Mouse (Mus musculus) liver, adult 2 months (tissue): ENCODE measurements at regions not wholly inside any gene's neighbourhood (a gene's known extent, or its start where the extent isn't known, plus 50 kb on each side); places are given as distances from the start of the nearest gene placed in this dataset.

Experiments used
- DNase-seq: peaks from one replicate; pipeline ENCODE4 v3.0.0-alpha.2; 2011; ENCODE audit warnings: low read depth, low spot score; ENCODE audit errors: extremely low read depth
- H3K27ac ChIP-seq: fragments of 200-500 bp; replicated peaks from 2 replicates; pipeline ENCODE4 v1.5.1; 2012; ENCODE audit warnings: low read depth, mild to moderate bottlenecking, control low read depth, inconsistent platforms, low read length; ENCODE audit not compliant: insufficient read depth
- H3K27me3 ChIP-seq: fragments of 200-500 bp; 2 replicates; pipeline ENCODE4 v1.6.1; 2012; ENCODE audit warnings: mild to moderate bottlenecking, moderate library complexity, low read length, inconsistent platforms; ENCODE audit not compliant: control insufficient read depth, insufficient read depth
- H3K36me3 ChIP-seq: fragments of 200-500 bp; 2 replicates; pipeline ENCODE4 v1.6.1; 2012; ENCODE audit warnings: low read length, inconsistent platforms; ENCODE audit not compliant: control insufficient read depth, insufficient read depth
- H3K4me1 ChIP-seq: fragments of 200-500 bp; 2 replicates; pipeline ENCODE4 v1.6.1; 2011; ENCODE audit warnings: low read length; ENCODE audit not compliant: control insufficient read depth, insufficient read depth
- H3K4me3 ChIP-seq: fragments of 200-500 bp; 2 replicates; pipeline ENCODE4 v1.5.1; 2011; ENCODE audit warnings: low read depth, mild to moderate bottlenecking, control low read depth, low read length, moderate library complexity; ENCODE audit not compliant: insufficient read depth
- H3K79me2 ChIP-seq: fragments of 200-500 bp; 2 replicates; pipeline ENCODE4 v1.6.1; 2012; ENCODE audit warnings: inconsistent platforms, mild to moderate bottlenecking, low read length, moderate library complexity; ENCODE audit not compliant: control insufficient read depth, insufficient read depth
- H3K9ac ChIP-seq: fragments of 200-500 bp; 2 replicates; pipeline ENCODE4 v1.6.1; 2012; ENCODE audit warnings: low read depth, mild to moderate bottlenecking, control low read depth, inconsistent platforms, low read length
- CTCF ChIP-seq: fragments of 200-500 bp; IDR thresholded peaks from 2 replicates; pipeline ENCODE4 v1.5.1; 2011; ENCODE audit warnings: low read depth, low read length, control low read depth
- POLR2A ChIP-seq: fragments of 200-500 bp; IDR thresholded peaks from 2 replicates; pipeline ENCODE4 v1.6.1; 2011; ENCODE audit warnings: low read length, control low read depth; ENCODE audit not compliant: insufficient read depth; ENCODE audit errors: extremely low read depth
- WGBS: fragments of 180-500 bp; shearing (Covaris S2); methylation state at CpG from one replicate; pipeline ENCODE4 v1.1.7; 2018; 5-methylcytosine and 5-hydroxymethylcytosine counted together

DNA sequence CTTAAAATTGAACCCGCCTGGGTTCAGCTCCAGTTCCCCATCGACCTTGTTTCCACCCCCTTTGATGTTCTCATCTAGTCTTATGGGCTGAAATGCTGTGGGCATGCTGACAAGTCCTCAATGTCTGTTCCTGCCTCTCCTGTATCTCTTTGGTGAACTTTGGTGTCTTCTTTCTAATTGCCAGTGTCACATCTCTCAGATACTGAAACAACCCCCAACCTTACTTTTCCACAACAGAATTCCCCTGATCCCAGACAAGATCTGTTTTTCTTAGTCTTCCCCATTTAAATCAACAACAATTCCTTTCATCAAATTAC lies 303.5 kb downstream of the Plpp3 start:
- no peak overlapping the region for H3K9ac ChIP-seq
- TF ChIP-seq CTCF (no peak), POLR2A (no peak)
- DNase-seq: no peak
- H3K27me3 ChIP-seq: no peaks in the 10 kb centered on the region
- H3K79me2 ChIP-seq: no peaks in the 10 kb centered on the region
- no peak overlapping the region for H3K27ac ChIP-seq
- 24% methylated on average over 2 of the region's 2 CpGs for WGBS
- peaks cover 11% of the 10 kb centered on the region; the same call in 1 of the 2 replicates for H3K4me1 ChIP-seq
- H3K36me3 ChIP-seq: no peaks in the 10 kb centered on the region
- H3K4me3 ChIP-seq: no peak overlapping the region

DNA sequence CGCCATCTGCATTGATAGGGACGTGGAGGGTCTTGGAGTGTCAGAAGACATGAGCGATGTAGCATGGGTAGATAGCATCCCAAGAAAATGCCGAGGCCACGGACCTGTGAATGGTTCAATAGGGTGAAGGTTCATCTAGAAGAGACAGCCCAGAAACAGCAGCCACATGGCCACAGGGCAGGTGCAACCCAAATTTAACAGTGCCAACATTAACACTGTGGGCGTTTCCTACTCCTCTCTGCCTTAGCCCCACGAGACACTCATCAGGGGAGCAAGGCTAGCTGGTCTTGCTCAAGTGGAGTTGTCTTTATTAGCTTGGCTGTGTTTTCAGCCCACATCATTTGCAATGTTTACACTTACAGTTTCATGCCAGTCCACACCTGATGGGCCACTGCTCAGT lies 310.7 kb downstream of the Plpp3 start:
- Histone ChIP-seq H3K4me1 (no peaks in the 10 kb centered on the region), H3K79me2 (no peaks in the 10 kb centered on the region), H3K4me3 (no peak overlapping the region), H3K27ac (no peak overlapping the region), H3K9ac (no peak overlapping the region), H3K27me3 (no peaks in the 10 kb centered on the region), H3K36me3 (no peaks in the 10 kb centered on the region)
- TF ChIP-seq CTCF (no peak), POLR2A (no peak)
- WGBS: 87% methylated on average over 7 of the region's 7 CpGs
- no peak for DNase-seq

DNA sequence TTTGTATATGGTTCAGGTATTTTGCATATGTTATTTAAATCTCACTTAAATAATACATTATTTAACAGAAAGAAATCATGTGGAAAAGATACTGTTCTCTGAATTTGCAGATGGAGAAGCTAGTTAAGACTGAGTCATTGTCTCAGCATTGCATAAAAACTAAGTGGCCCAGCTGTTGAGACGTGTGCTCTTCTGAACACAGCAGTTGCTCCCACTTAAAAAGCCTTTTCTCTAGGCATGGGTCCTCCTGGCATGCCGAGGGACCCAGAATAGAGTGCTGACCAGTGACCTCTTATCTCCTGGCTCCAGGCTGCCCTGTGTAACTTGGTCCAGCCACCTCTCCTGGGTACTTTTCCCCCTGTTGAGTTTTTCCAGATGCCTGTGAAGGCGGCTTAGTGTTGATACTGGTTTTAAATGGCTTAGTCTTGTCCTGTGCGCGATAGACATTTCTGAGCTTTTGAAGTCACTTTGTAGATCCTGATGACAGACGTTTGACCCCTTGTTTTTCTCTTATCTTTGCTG lies 312.2 kb downstream of the Plpp3 start:
- Histone ChIP-seq H3K27me3 (no peaks in the 10 kb centered on the region), H3K4me1 (no peaks in the 10 kb centered on the region), H3K79me2 (no peaks in the 10 kb centered on the region), H3K27ac (no peak overlapping the region), H3K4me3 (no peak overlapping the region), H3K9ac (no peak overlapping the region), H3K36me3 (no peaks in the 10 kb centered on the region)
- TF ChIP-seq POLR2A (no peak), CTCF (no peak)
- WGBS: 81% methylated on average over 6 of the region's 6 CpGs
- DNase-seq: no peak

DNA sequence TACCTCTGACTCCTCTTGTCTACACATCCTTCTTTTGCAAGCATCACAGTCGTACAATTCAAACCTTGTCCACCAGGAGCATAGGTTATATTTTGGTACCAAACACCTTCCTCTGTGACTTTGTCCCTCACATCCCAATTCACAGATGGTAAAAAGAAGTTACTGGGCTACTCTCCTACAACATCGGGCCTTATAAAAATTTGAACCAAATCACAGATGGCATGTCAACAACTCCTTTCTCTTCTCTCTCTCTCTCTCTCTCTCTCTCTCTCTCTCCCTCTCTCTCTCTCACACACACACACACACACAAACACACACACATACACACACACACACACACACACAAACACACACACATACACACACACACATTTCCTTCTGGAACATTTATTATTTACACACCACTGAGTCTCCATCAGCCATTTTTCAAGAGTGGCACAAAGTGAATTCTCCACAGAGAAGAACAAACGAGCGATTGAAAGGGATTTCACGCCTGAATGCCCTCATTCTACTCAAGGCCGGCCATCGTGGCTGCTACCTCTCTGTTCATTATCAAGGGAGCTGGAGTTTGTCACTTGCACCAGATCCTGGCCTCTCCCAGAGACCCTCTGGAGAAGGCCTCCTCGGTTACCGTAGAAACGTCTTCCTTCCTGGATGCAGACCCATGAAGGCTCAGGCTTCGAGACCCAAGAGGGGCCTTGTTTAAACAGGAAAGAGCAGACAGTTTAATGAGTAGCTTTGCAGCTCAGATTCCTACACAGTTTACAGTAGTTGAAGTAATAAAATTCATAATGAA lies 314.7 kb upstream of the Gm12728 start:
- H3K27ac ChIP-seq: no peak overlapping the region
- H3K9ac ChIP-seq: no peak overlapping the region
- TF ChIP-seq POLR2A (no peak), CTCF (no peak)
- no peak for DNase-seq
- H3K4me1 ChIP-seq: no peaks in the 10 kb centered on the region
- H3K79me2 ChIP-seq: no peaks in the 10 kb centered on the region
- no peak overlapping the region for H3K4me3 ChIP-seq
- 84% methylated on average over 11 of the region's 11 CpGs for WGBS
- no peaks in the 10 kb centered on the region for H3K27me3 ChIP-seq
- no peaks in the 10 kb centered on the region for H3K36me3 ChIP-seq

DNA sequence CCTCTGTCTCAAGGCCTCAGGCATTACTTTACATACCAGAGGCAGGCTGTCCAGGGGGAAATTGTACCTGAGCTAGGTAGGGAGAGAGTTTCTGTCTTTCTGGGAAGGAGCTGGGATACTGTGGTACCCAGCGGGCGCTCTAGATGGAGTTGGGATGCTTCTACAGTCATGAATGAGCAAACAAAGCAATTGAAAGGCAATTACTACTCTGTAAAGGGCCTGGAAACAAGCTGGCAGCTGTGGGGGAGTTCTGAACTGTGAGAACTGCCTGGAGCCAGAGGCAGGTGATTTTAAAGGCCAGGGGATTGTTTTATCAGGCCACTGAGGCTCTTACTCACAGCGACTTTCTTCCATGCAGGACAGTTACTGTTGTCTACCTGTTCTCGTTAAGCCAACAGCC lies 313.3 kb upstream of the Gm12728 start:
- Histone ChIP-seq H3K27ac (no peak overlapping the region), H3K27me3 (no peaks in the 10 kb centered on the region), H3K9ac (no peak overlapping the region), H3K4me1 (no peaks in the 10 kb centered on the region), H3K36me3 (no peaks in the 10 kb centered on the region), H3K4me3 (no peak overlapping the region), H3K79me2 (no peaks in the 10 kb centered on the region)
- WGBS: 93% methylated on average over 4 of the region's 4 CpGs
- no peak for DNase-seq
- TF ChIP-seq POLR2A (no peak), CTCF (no peak)

DNA sequence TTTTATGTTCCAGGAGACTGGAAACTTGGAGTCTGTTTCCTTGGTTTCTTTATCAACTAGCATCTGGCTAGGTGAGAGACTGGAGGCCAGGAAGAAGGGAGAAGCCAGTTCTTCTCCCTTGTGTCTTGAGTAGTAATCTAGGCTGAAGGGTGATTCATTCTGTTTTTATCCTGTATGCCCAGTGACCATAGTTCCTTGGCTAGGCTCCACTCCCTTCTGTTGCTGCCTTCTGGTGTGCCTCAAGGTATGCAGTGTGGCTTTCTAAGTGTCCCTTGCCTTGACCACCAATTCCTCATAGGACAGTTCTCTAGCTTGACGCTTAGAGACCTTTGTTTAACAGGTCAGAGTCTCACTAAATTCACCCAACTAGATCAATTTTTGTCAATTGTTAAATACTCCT lies 303.3 kb upstream of the Gm12728 start:
- Histone ChIP-seq H3K27ac (no peak overlapping the region), H3K79me2 (no peaks in the 10 kb centered on the region), H3K27me3 (no peaks in the 10 kb centered on the region), H3K36me3 (no peaks in the 10 kb centered on the region), H3K4me3 (no peak overlapping the region), H3K9ac (no peak overlapping the region), H3K4me1 (no peaks in the 10 kb centered on the region)
- DNase-seq: no peak
- TF ChIP-seq POLR2A (no peak), CTCF (no peak)
- WGBS: 37% methylated on average over 1 of the region's 1 CpGs
